Mouse (Mus musculus) olfactory bulb, adult 2 months (tissue): ENCODE results near the gene Qk. TPM values are rescaled to one million over a fixed set of nuclear protein-coding genes. Genes with fewer than 3 reads are reported as not detected.
A peak's percentile ranks its signal among the peaks of the same experiment; 100 is the strongest.

Experiments used
- H3K27ac ChIP-seq: fragments of 200-500 bp; 2 replicates; pipeline ENCODE4 v1.5.1; 2012; ENCODE audit warnings: low read depth, low read length; ENCODE audit not compliant: insufficient read depth
- H3K4me1 ChIP-seq: fragments of 200-500 bp; 2 replicates; pipeline ENCODE4 v1.6.1; 2012; ENCODE audit warnings: low read length; ENCODE audit not compliant: control insufficient read depth, insufficient read depth
- H3K4me3 ChIP-seq: fragments of 200-500 bp; 2 replicates; pipeline ENCODE4 v1.5.1; 2012; ENCODE audit warnings: mild to moderate bottlenecking, low read depth, low read length, moderate library complexity; ENCODE audit not compliant: insufficient read depth
- CTCF ChIP-seq: fragments of 200-500 bp; IDR thresholded peaks from 2 replicates; pipeline ENCODE4 v1.5.1; 2012; ENCODE audit warnings: low read depth, mild to moderate bottlenecking, low read length, moderate library complexity; ENCODE audit not compliant: insufficient read depth
- POLR2A ChIP-seq: fragments of 200-500 bp; IDR thresholded peaks from 2 replicates; pipeline ENCODE4 v1.6.1; 2012; ENCODE audit warnings: mild to moderate bottlenecking, low read depth, low read length, moderate library complexity; ENCODE audit not compliant: insufficient read depth
- WGBS: fragments of 180-500 bp; shearing (Covaris S2); methylation state at CpG from one replicate; pipeline ENCODE4 v1.1.7; 2018; 5-methylcytosine and 5-hydroxymethylcytosine counted together
- polyA plus RNA-seq: library from polyadenylated mRNA; stranded (reverse); fragments of >200 nt; gene quantifications from 2 replicates; pipeline ENCODE4 v1.2.4, GENCODE M21; 2012; ENCODE audit warnings: low replicate concordance; ENCODE audit not compliant: missing spikeins, insufficient read depth, insufficient read length

Gene Qk
- polyA plus RNA-seq, 1 experiment, result 194 TPM

- 74% methylated on average over 12 of the region's 12 CpGs for WGBS
- Histone ChIP-seq H3K4me3 (no peak overlapping the region), H3K27ac (no peak overlapping the region), H3K4me1 (peaks cover 2% of the 10 kb centered on the region; the same call in 1 of the 2 replicates)
- no peak for TF ChIP-seq CTCF
- no peak for TF ChIP-seq POLR2A
Measured at GRCm38 (mm10) chr17:10357348-10357747, 37.7 kb upstream of the Qk start.

GRCm38 (mm10) chr17:10356294-10356693, 36.6 kb upstream of the Qk start:
- no peak for TF ChIP-seq POLR2A
- TF ChIP-seq CTCF, result no peak
- WGBS, result 75% methylated on average over 6 of the region's 6 CpGs

GRCm38 (mm10) chr17:10355746-10356145, 36.1 kb upstream of the Qk start:
- H3K4me3 ChIP-seq, result no peak overlapping the region
- no peak overlapping the region for H3K27ac ChIP-seq
- no peak for TF ChIP-seq CTCF
- TF ChIP-seq POLR2A, result no peak
- peaks cover 2% of the 10 kb centered on the region; the same call in 1 of the 2 replicates for H3K4me1 ChIP-seq
- WGBS, result 64% methylated on average over 8 of the region's 8 CpGs

More at GRCm38 (mm10) chr17:10356294-10356693, 36.6 kb upstream of the Qk start:
- H3K4me1 ChIP-seq, result peaks cover 2% of the 10 kb centered on the region; the same call in 1 of the 2 replicates
- H3K27ac ChIP-seq, result no peak overlapping the region
- H3K4me3 ChIP-seq, result no peak overlapping the region

- no peak overlapping the region for H3K27ac ChIP-seq
Measured at GRCm38 (mm10) chr17:10338286-10338685, 18.6 kb upstream of the Qk start.

GRCm38 (mm10) chr17:10336558-10336957, 16.9 kb upstream of the Qk start:
- Histone ChIP-seq H3K4me3 (no peak overlapping the region), H3K27ac (peak overlapping the region; percentile 37), H3K4me1 (peaks cover 16% of the 10 kb centered on the region)
- 61% methylated on average over 12 of the region's 12 CpGs for WGBS
- no peak for TF ChIP-seq POLR2A
- no peak for TF ChIP-seq CTCF

More at GRCm38 (mm10) chr17:10338286-10338685, 18.6 kb upstream of the Qk start:
- Histone ChIP-seq H3K4me1 (peaks cover 16% of the 10 kb centered on the region), H3K4me3 (no peak overlapping the region)
- 77% methylated on average over 10 of the region's 10 CpGs for WGBS
- TF ChIP-seq CTCF (no peak), POLR2A (no peak)

- TF ChIP-seq CTCF (no peak), POLR2A (no peak)
- WGBS, result 16% methylated on average over 16 of the region's 16 CpGs
- H3K4me1 ChIP-seq, result peaks cover 16% of the 10 kb centered on the region
- H3K27ac ChIP-seq, result peak overlapping the region; percentile 84
- H3K4me3 ChIP-seq, result peak overlapping the region; percentile 55; the same call in 1 of the 2 replicates
Measured at GRCm38 (mm10) chr17:10335809-10336499, 16.3 kb upstream of the Qk start.

- H3K27ac ChIP-seq, result peak overlapping the region; percentile 84
- WGBS, result under 1% methylated on average over 31 of the region's 31 CpGs
- peaks cover 18% of the 10 kb centered on the region for H3K4me1 ChIP-seq
- TF ChIP-seq CTCF (no peak), POLR2A (no peak; the same call in 1 of the 2 replicates)
- H3K4me3 ChIP-seq, result peak overlapping the region; percentile 55
Measured at GRCm38 (mm10) chr17:10334957-10335690, 15.5 kb upstream of the Qk start.

GRCm38 (mm10) chr17:10334481-10334880, 14.8 kb upstream of the Qk start:
- Histone ChIP-seq H3K4me1 (peaks cover 19% of the 10 kb centered on the region), H3K4me3 (no peak overlapping the region), H3K27ac (peak overlapping the region; percentile 84)
- 23% methylated on average over 1 of the region's 1 CpGs for WGBS
- TF ChIP-seq POLR2A, result no peak

GRCm38 (mm10) chr17:10333321-10333720, 13.7 kb upstream of the Qk start:
- WGBS, result 85% methylated on average over 8 of the region's 8 CpGs
- H3K27ac ChIP-seq, result no peak overlapping the region

More at GRCm38 (mm10) chr17:10333321-10333720, 13.7 kb upstream of the Qk start:
- TF ChIP-seq CTCF (no peak), POLR2A (no peak)
- Histone ChIP-seq H3K4me1 (peaks cover 19% of the 10 kb centered on the region), H3K4me3 (no peak overlapping the region)
